Mouse (Mus musculus): ENCODE data around the gene Stag2. TPM values are rescaled to one million over a fixed set of nuclear protein-coding genes. Genes with fewer than 3 reads are reported as not detected.

Stag2 gene
- total RNA-seq (2018; cell fraction: chromatin; rRNA removed) = 100 to 1,000 TPM in 24 of 26 experiments, 10 to 100 TPM in 2; 94.2 to 176 (median 138) TPM
- 10 to 100 TPM; 40.1 to 82.4 (median 62.5) TPM for total RNA-seq (2018; cell fraction: cytosol; rRNA removed)
- 100 to 1,000 TPM in 8 of 26 experiments, 10 to 100 TPM in 18; 63.3 to 152 (median 89.6) TPM for total RNA-seq (2018; cell fraction: nucleus; rRNA removed)
- polyA plus RNA-seq (2018) = 46.5 to 47.0 TPM (median 46.7 TPM) in 3 replicates

GRCm38 (mm10) chrX:42148788-42149556, at the start of gene Stag2:
Stag2 (plus strand) TSS chrX:42149317.
- H3K27ac ChIP-seq = peak within 1 kb of the TSS; percentile 92
- no peaks in the 10 kb centered on the region for H3K36me3 ChIP-seq (ENCODE audit: inconsistent target)
- WGBS (ENCODE audit: missing documents) = 14% methylated on average over 45 of the region's 76 CpGs
- peaks cover 19% of the 10 kb centered on the region for H3K79me2 ChIP-seq (ENCODE audit: inconsistent target)
- H3K4me3 ChIP-seq (ENCODE audit: inconsistent target) = peak within 1 kb of the TSS; percentile 55

DNA sequence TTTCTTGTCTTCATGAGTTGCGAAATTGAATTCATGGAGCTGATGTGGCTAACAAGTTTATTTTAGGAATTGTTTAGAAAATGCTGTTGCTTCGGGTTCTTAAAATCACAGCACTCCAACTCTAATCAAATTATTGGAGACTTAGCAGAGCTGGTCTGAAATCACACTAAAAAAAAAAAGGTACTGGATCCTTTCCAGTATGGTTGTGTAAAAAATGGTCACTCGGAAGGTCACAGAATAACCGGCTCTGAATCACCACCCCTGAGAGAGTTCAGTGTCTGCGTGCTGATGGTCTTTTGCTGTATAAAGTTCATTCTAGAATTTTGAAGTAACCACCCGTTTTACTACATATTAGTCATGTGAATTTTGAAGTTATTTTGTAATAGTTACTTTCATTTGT, 42.0 kb upstream of the Stag2 start:
- H3K4me3 ChIP-seq (ENCODE audit: inconsistent target) = no peak overlapping the region
- no peaks in the 10 kb centered on the region for H3K79me2 ChIP-seq (ENCODE audit: inconsistent target)
- H3K36me3 ChIP-seq (ENCODE audit: inconsistent target) = no peaks in the 10 kb centered on the region
- no peak overlapping the region for H3K27ac ChIP-seq
- WGBS (ENCODE audit: missing documents) = 87% methylated on average over 6 of the region's 6 CpGs

DNA sequence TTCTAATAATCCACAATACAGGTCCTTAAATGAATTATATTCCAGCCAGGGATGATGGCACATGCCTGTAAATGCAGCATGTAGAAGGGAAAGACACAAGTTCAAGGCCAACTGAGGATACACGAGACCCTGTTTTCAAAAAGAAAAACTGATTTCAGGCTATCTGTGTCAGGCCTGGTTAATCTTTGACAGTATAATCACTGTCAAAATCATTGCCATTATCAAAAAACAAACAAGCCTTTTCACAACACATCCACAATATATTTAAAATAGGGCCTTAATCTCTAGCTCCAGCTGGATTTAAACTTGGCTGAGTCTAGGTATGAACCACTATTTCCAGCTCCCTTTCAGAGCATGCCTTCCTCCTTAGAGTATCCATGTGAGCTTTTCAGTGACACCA, 38.5 kb upstream of the Stag2 start:
- WGBS (ENCODE audit: missing documents) = 100% methylated on average over 1 of the region's 1 CpGs
- no peaks in the 10 kb centered on the region for H3K36me3 ChIP-seq (ENCODE audit: inconsistent target)
- H3K4me3 ChIP-seq (ENCODE audit: inconsistent target) = no peak overlapping the region
- no peaks in the 10 kb centered on the region for H3K79me2 ChIP-seq (ENCODE audit: inconsistent target)
- no peak overlapping the region for H3K27ac ChIP-seq

- H3K79me2 ChIP-seq (ENCODE audit: inconsistent target) = no peaks in the 10 kb centered on the region
- H3K4me3 ChIP-seq (ENCODE audit: inconsistent target) = no peak overlapping the region
- no peak overlapping the region for H3K27ac ChIP-seq
- no peaks in the 10 kb centered on the region for H3K36me3 ChIP-seq (ENCODE audit: inconsistent target)
- 92% methylated on average over 6 of the region's 6 CpGs for WGBS (ENCODE audit: missing documents)
Measured at GRCm38 (mm10) chrX:42119442-42120048, 29.6 kb upstream of the Stag2 start.

GRCm38 (mm10) chrX:42124963-42125697, 24.0 kb upstream of the Stag2 start:
- Histone ChIP-seq H3K27ac (no peak overlapping the region), H3K79me2 (ENCODE audit: inconsistent target) (no peaks in the 10 kb centered on the region), H3K4me3 (ENCODE audit: inconsistent target) (no peak overlapping the region), H3K36me3 (ENCODE audit: inconsistent target) (no peaks in the 10 kb centered on the region)
- 84% methylated on average over 4 of the region's 5 CpGs for WGBS (ENCODE audit: missing documents)

- Histone ChIP-seq H3K27ac (no peak overlapping the region), H3K4me3 (ENCODE audit: inconsistent target) (no peak overlapping the region), H3K36me3 (ENCODE audit: inconsistent target) (no peaks in the 10 kb centered on the region), H3K79me2 (ENCODE audit: inconsistent target) (no peaks in the 10 kb centered on the region)
- WGBS (ENCODE audit: missing documents) = 75% methylated on average over 8 of the region's 9 CpGs
Measured at GRCm38 (mm10) chrX:42139882-42140281, 9.2 kb upstream of the Stag2 start.

- H3K79me2 ChIP-seq (ENCODE audit: inconsistent target) = no peaks in the 10 kb centered on the region
- H3K27ac ChIP-seq = no peak overlapping the region
- no peak overlapping the region; the same call in 1 of the 2 replicates for H3K4me3 ChIP-seq (ENCODE audit: inconsistent target)
- no CpG with 5 or more reads among the region's 3 CpGs for WGBS (ENCODE audit: missing documents)
- no peaks in the 10 kb centered on the region for H3K36me3 ChIP-seq (ENCODE audit: inconsistent target)
Measured at GRCm38 (mm10) chrX:42142620-42143019, 6.5 kb upstream of the Stag2 start.

GRCm38 (mm10) chrX:42143991-42144390, 5.1 kb upstream of the Stag2 start:
- 75% methylated on average over 3 of the region's 4 CpGs for WGBS (ENCODE audit: missing documents)
- Histone ChIP-seq H3K79me2 (ENCODE audit: inconsistent target) (no peaks in the 10 kb centered on the region), H3K36me3 (ENCODE audit: inconsistent target) (no peaks in the 10 kb centered on the region), H3K27ac (no peak overlapping the region), H3K4me3 (ENCODE audit: inconsistent target) (no peak overlapping the region)

DNA sequence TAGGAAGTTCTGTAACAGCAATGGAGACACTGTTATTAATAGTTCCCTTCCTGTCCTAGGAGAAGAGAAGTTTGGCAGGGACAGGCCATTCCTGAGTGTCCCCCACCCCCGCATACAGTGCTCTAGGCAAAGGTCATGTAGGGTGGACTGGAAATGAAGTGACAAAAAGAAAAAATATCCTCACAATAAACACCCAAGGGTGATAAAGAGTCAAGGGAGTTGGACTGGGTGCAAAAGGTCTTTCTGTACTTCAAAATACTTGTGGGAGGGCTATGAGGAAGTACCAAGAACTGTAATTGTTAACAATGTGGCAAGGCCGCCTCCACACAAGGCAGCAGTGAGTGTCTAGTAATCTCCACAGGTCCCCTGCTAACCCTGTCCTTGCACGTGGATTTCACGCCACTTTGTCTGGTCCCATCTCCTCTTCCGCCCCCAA, 1.1 kb upstream of the Stag2 start:
- Histone ChIP-seq H3K79me2 (ENCODE audit: inconsistent target) (peaks cover 9% of the 10 kb centered on the region), H3K4me3 (ENCODE audit: inconsistent target) (no peak overlapping the region), H3K36me3 (ENCODE audit: inconsistent target) (no peaks in the 10 kb centered on the region), H3K27ac (peak overlapping the region; percentile 62)
- 33% methylated on average over 5 of the region's 5 CpGs for WGBS (ENCODE audit: missing documents)

GRCm38 (mm10) chrX:42149557-42150345, 634 bp downstream of the Stag2 start:
- Histone ChIP-seq H3K79me2 (ENCODE audit: inconsistent target) (peaks cover 26% of the 10 kb centered on the region), H3K27ac (peak overlapping the region; percentile 92), H3K4me3 (ENCODE audit: inconsistent target) (peak overlapping the region; percentile 55), H3K36me3 (ENCODE audit: inconsistent target) (no peaks in the 10 kb centered on the region)
- WGBS (ENCODE audit: missing documents) = 28% methylated on average over 12 of the region's 71 CpGs

- WGBS (ENCODE audit: missing documents) = 37% methylated on average over 10 of the region's 40 CpGs
- H3K4me3 ChIP-seq (ENCODE audit: inconsistent target) = peak overlapping the region; percentile 58
- no peaks in the 10 kb centered on the region for H3K36me3 ChIP-seq (ENCODE audit: inconsistent target)
Measured at GRCm38 (mm10) chrX:42150346-42151023, 1.4 kb downstream of the Stag2 start.

GRCm38 (mm10) chrX:42151024-42151754, 2.1 kb downstream of the Stag2 start:
- no peaks in the 10 kb centered on the region for H3K36me3 ChIP-seq (ENCODE audit: inconsistent target)
- H3K27ac ChIP-seq = peak overlapping the region; percentile 78
- peak overlapping the region; percentile 58 for H3K4me3 ChIP-seq (ENCODE audit: inconsistent target)
- peaks cover 41% of the 10 kb centered on the region for H3K79me2 ChIP-seq (ENCODE audit: inconsistent target)
- WGBS (ENCODE audit: missing documents) = 30% methylated on average over 20 of the region's 25 CpGs

More at GRCm38 (mm10) chrX:42150346-42151023, 1.4 kb downstream of the Stag2 start:
- Histone ChIP-seq H3K27ac (peak overlapping the region; percentile 92), H3K79me2 (ENCODE audit: inconsistent target) (peaks cover 34% of the 10 kb centered on the region)

- Histone ChIP-seq H3K27ac (peak overlapping the region; percentile 78), H3K79me2 (ENCODE audit: inconsistent target) (peaks cover 48% of the 10 kb centered on the region), H3K36me3 (ENCODE audit: inconsistent target) (no peaks in the 10 kb centered on the region), H3K4me3 (ENCODE audit: inconsistent target) (peak overlapping the region; percentile 58)
- 26% methylated on average over 14 of the region's 17 CpGs for WGBS (ENCODE audit: missing documents)
Measured at GRCm38 (mm10) chrX:42151903-42152369, 2.8 kb downstream of the Stag2 start.
